Mouse (Mus musculus) adrenal gland (tissue): ENCODE data around the gene Vps35l.

Experiments
- intact Hi-C: fragments of 180-260 bp; cut with DNase I; formaldehyde crosslinking; loops from one replicate; pipeline ENCODE4 v1.15.1; 2025
- long read RNA-seq, 2 experiments: library from polyadenylated mRNA; unstranded; transcript quantifications; one replicate each; pipeline ENCODE4 v2.0.0; 2020; ENCODE audit warnings: borderline replicate concordance in 1 of 2; ENCODE audit not compliant: insufficient replicate concordance in 1 of 2

Gene Vps35l
- long read RNA-seq, experiment 1, full-length matches to known transcripts: 23 of 31 reads
- long read RNA-seq, experiment 1, partial matches to known transcripts: 4 of 31 reads
- long read RNA-seq, experiment 1, other reads (novel, unspliced or antisense): 4 of 31 reads
- long read RNA-seq, experiment 2, full-length matches to known transcripts: 35 of 48 reads
- long read RNA-seq, experiment 2, partial matches to known transcripts: 7 of 48 reads
- long read RNA-seq, experiment 2, other reads (novel, unspliced or antisense): 6 of 48 reads

DNA sequence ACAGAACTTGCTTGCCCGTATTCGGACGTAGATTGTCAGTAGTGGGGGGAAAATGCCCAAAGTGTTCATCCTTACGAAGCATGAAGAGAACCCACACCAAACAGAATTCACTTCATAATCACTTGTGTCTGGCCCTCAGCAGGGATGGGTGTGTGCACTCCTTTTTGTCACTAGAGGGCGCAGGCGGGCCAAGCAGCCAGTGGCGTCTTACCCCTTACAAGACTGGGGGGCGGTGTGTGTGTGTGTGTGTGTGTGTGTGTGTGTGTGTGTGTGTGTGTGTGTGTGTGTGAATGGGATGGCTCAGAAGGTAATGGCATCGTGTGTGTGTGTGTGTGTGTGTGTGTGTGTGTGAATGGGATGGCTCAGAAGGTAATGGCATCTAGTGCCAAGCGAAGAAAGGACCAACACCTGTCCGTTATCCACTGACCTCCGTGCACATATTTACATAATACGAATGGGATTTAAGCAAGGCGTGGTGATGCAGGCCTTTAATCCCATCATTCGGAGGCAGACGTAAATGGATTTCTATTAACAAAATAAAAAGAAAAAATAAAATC, at the start of gene Vps35l:
TSS of gene Vps35l (plus strand) at position 252 of the 557 bp plus-strand sequence.
- intact Hi-C loops: no loop called here

GRCm38 (mm10) chr7:118691287-118691686, 48.7 kb upstream of the Vps35l start:
- intact Hi-C loops: loop anchor here (2.0 kb wide), 1 partner anchor 96 kb away; no protein-coding TSS in a partner anchor

GRCm38 (mm10) chr7:118696146-118696545, 43.9 kb upstream of the Vps35l start:
- intact Hi-C loops: no loop called here

- intact Hi-C loops: no loop called here
Observed at GRCm38 (mm10) chr7:118697168-118697567, 42.9 kb upstream of the Vps35l start.

DNA sequence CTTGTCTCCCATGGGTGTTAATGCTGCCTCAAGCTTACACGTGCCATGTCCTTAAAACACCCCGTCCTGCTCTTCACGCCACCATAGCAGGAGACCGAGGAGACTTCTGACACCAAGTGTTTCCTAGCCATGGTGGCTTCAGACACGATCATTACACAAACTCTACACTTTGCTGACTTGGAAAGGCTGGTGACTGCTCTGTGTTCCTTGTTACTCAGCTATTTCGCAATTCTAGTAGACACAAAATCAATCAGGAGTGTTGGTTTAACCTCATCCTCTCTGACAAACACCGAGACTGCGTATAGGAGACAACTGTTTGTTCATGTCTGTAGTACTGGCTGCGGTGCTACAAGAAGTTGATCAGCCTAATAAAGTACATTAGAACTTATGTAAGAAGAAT, 41.1 kb upstream of the Vps35l start:
- intact Hi-C loops: no loop called here

DNA sequence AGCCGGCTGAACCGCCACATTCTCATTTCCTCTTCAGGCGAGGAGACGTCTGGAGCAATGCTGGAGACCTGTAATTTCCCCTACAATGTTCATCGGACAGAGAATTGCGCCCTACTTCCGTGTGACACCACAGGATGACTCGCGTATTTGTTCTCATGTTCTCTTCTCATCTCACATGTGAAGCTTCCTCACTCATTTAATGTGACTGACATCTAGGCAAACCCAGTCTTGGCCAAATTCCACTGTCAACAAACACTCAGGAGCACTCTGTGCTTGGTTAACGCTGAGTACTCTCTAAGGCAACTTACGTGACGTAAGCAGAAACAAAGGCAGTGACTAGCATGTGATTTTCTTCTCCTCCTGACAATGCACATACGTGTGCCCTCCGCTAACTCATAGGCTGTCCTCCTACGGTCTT, 36.9 kb upstream of the Vps35l start:
- intact Hi-C loops: no loop called here

DNA sequence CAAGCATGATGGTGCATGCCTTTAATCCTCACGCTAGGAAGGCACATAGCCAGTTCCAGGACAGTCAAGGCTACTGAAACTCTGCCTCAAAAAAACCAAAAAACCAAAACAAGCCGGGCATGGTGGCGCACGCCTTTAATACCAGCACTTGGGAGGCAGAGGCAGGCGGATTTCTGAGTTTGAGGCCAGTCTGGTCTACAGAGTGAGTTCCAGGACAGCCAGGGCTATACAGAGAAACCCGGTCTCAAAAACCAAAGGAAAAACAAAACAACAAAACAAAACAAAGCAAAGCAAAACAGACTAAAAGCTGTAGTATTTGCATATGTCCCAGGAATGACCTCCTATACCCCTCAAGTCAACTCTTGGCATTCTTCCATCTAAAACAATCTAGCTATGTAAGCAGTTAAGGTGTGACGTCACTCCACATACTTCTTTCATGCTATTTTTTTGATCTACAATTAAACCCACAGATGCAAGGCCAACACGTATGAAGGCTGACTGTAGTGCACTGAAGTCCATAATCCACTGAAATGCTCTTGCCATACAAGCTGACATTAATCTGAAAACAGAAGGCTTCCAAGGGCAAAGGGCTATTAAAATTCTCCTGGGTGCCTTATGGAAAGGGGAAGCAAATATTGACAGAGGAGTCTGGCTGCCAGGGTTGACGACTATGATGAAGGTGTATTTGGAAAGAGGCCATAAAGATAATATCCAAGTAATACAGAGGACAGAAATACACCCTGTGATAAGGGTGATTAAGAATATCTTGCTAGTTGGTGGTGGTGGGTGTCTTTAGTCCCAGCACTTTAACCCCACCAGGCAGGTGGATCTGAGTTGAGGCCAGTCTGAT, 35.8 kb upstream of the Vps35l start:
- intact Hi-C loops: no loop called here

- intact Hi-C loops: no loop called here
Observed at GRCm38 (mm10) chr7:118705101-118705961, 34.7 kb upstream of the Vps35l start, which contains the start of gene Gde1. Gene Gde1, minus strand, starts transcription at chr7:118705778.

GRCm38 (mm10) chr7:118706051-118706450, 34.0 kb upstream of the Vps35l start:
- intact Hi-C loops: no loop called here

DNA sequence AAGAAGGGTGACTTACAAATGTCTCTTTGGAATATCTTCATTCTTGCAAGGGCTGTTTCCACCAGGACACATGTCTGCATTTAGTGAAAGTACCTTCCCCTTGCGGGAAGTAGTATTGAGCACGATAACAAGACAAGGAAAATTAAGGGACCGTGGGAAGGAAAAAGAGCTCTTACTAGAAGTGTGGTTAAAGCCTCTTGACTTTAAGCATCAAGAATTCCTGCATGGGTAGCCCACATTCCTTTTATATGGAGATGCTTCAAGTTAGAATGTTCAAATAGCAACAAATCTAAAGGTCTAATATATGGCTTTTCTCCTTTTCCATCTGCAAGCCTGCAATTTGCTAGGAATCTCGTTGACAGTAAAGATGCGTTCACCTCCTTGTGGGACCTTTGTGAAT, 33.5 kb upstream of the Vps35l start:
- intact Hi-C loops: no loop called here

- intact Hi-C loops: no loop called here
Observed at GRCm38 (mm10) chr7:118707216-118707615, 32.8 kb upstream of the Vps35l start.

- intact Hi-C loops: no loop called here
Observed at GRCm38 (mm10) chr7:118708002-118708401, 32.0 kb upstream of the Vps35l start.

DNA sequence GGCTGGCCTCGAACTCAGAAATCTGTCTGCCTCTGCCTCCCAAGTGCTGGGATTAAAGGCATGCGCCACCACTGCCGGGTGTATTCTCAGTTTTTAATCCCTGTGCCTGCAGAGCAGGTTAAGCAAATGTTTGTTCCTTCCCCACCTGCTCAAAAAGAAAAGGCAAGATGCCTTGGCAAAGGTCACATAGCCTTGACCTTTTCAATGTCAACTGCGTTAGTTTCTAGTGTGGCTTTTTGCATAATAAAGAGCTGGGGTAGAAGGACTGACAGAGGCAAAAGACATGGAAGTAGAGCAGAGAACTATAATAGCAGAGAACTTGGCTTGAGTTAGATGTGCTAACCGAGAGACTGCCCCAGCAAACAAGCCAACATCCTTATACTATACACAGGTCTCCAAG, 29.2 kb upstream of the Vps35l start:
- intact Hi-C loops: no loop called here

- intact Hi-C loops: no loop called here
Observed at GRCm38 (mm10) chr7:118712228-118713173, 27.5 kb upstream of the Vps35l start, which contains the start of gene Ccp110. Gene Ccp110, plus strand, starts transcription at chr7:118712552.

DNA sequence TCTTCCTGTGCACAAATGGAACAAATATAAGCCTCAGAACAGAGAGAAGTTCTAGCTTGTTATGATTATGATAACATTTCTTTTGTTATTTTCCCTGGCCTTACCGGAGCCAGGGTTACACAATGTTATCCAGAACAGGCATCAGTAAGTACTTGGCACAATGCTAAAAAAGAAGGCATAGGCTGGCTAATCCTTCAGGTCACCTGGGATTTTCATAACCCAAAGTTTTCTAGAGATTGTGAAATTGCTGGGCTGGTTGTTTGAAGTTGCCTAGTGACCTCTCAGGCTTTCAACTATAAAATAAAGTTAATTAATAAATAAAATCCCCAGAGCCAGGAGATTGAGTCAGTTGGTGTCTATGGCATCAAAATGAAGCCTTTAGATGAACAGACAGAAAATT, 25.2 kb upstream of the Vps35l start:
- intact Hi-C loops: no loop called here

- intact Hi-C loops: no loop called here
Observed at GRCm38 (mm10) chr7:118718066-118718465, 22.0 kb upstream of the Vps35l start.

GRCm38 (mm10) chr7:118723927-118724326, 16.1 kb upstream of the Vps35l start:
- intact Hi-C loops: no loop called here

DNA sequence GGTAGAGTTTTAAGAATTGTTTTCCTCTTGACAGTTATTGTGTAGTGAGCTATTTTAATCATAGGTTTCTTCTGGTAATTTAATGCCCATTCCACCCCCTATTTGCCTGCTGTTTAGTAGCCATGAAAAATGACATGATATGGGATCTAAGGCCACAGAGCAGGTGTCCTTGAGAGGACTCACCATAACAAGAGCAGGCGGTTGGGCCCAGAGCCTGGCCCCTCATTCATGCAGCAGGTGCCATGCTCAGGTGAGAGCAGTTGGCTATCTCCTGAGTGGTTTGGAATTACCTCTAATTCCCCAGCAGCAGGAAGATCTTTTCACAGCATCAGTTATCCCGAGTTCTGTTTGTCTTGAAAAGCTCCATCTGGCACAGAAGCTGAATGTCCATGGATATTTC, 14.6 kb upstream of the Vps35l start:
- intact Hi-C loops: no loop called here

DNA sequence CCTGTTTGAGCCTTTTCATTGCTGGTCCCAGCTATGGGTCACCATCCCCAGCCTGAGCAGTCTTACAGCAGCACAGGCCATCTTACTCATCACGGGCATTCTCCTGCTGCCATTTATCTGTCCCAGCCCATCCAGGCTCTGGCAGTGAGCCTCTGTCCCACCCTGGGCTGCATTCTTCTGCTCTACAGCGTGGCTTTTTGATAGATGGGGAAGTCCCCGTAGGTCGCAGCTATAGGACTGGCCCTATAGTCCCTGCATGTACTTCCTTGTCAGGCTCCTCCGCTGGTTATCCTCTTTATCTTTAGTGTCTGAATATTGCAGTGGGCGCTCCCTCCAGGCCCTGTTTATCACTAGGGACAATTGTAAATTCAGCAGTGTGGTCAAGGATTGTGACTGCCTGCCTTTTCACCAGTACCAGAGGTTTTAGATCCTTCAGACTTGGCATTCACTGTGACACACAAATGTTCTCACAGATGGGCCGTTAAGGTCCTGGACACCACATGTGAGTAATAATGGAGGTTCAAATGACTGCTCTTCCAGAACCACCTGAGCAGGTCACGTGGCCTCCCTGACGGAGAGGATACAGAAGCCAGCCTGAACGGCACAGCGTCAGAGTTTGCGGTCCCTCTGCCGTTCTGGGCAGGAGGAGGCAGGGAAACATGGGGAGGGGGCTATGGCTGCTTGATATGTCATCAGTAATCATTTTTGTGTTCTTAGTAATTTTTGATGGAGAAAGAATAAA, 11.0 kb upstream of the Vps35l start:
- intact Hi-C loops: no loop called here
